Mouse (Mus musculus): ENCODE measurements around the gene Zfhx3. TPM values are rescaled to one million over a fixed set of nuclear protein-coding genes. Genes with fewer than 3 reads are reported as not detected.

The Zfhx3 gene
- polyA plus RNA-seq, 1 experiment from 2014 or later: 22.0 TPM

- WGBS: 93% methylated on average over 3 of the region's 3 CpGs
- Histone ChIP-seq H3K9me3 (no peaks in the 10 kb centered on the region), H3K27ac (no peak overlapping the region), H3K27me3 (ENCODE audit: insufficient read depth, poor library complexity, severe bottlenecking) (no peaks in the 10 kb centered on the region), H3K4me3 (no peak overlapping the region), H3K36me3 (no peaks in the 10 kb centered on the region), H3K4me1 (replicated peaks) (peaks cover 22% of the 10 kb centered on the region)
- DNase-seq (ENCODE audit: low spot score): no peak
Measured at GRCm38 (mm10) chr8:108470269-108470668, 527.8 kb downstream of the Zfhx3 start.

GRCm38 (mm10) chr8:108474556-108474955, 532.1 kb downstream of the Zfhx3 start:
- Histone ChIP-seq H3K4me3 (no peak overlapping the region), H3K4me1 (replicated peaks) (no peaks in the 10 kb centered on the region; the same call in 1 of the 2 replicates), H3K9me3 (no peaks in the 10 kb centered on the region), H3K27me3 (ENCODE audit: insufficient read depth, poor library complexity, severe bottlenecking) (no peaks in the 10 kb centered on the region), H3K27ac (no peak overlapping the region), H3K36me3 (no peaks in the 10 kb centered on the region)
- WGBS: 87% methylated on average over 10 of the region's 10 CpGs
- no peak for DNase-seq (ENCODE audit: low spot score)

GRCm38 (mm10) chr8:108478131-108478530, 535.7 kb downstream of the Zfhx3 start:
- no peak for DNase-seq (ENCODE audit: low spot score)
- Histone ChIP-seq H3K27ac (no peak overlapping the region), H3K4me3 (no peak overlapping the region), H3K27me3 (ENCODE audit: insufficient read depth, poor library complexity, severe bottlenecking) (no peaks in the 10 kb centered on the region; the same call in 1 of the 2 replicates), H3K36me3 (no peaks in the 10 kb centered on the region), H3K4me1 (replicated peaks) (peaks cover 23% of the 10 kb centered on the region), H3K9me3 (no peaks in the 10 kb centered on the region)
- 93% methylated on average over 8 of the region's 8 CpGs for WGBS

GRCm38 (mm10) chr8:108480141-108480540, 537.7 kb downstream of the Zfhx3 start:
- H3K4me1 ChIP-seq (replicated peaks): peaks cover 35% of the 10 kb centered on the region
- 80% methylated on average over 12 of the region's 12 CpGs for WGBS

GRCm38 (mm10) chr8:108481167-108481815, 538.8 kb downstream of the Zfhx3 start:
- Histone ChIP-seq H3K4me3 (no peak overlapping the region), H3K4me1 (replicated peaks) (peaks cover 36% of the 10 kb centered on the region), H3K9me3 (no peaks in the 10 kb centered on the region), H3K27ac (peak overlapping the region; percentile 89), H3K27me3 (ENCODE audit: insufficient read depth, poor library complexity, severe bottlenecking) (no peaks in the 10 kb centered on the region; the same call in 1 of the 2 replicates), H3K36me3 (no peaks in the 10 kb centered on the region)
- DNase-seq (ENCODE audit: low spot score): peak; percentile 77
- 43% methylated on average over 11 of the region's 11 CpGs for WGBS

More at GRCm38 (mm10) chr8:108480141-108480540, 537.7 kb downstream of the Zfhx3 start:
- DNase-seq (ENCODE audit: low spot score): no peak
- Histone ChIP-seq H3K36me3 (no peaks in the 10 kb centered on the region), H3K27ac (peak overlapping the region; percentile 35; the same call in 1 of the 2 replicates), H3K9me3 (no peaks in the 10 kb centered on the region), H3K27me3 (ENCODE audit: insufficient read depth, poor library complexity, severe bottlenecking) (no peaks in the 10 kb centered on the region; the same call in 1 of the 2 replicates), H3K4me3 (no peak overlapping the region)

GRCm38 (mm10) chr8:108496101-108496500, 553.7 kb downstream of the Zfhx3 start:
- H3K4me1 ChIP-seq (replicated peaks): peaks cover 6% of the 10 kb centered on the region; the same call in 1 of the 2 replicates
- H3K27me3 ChIP-seq (ENCODE audit: insufficient read depth, poor library complexity, severe bottlenecking): peaks cover 10% of the 10 kb centered on the region; the same call in 1 of the 2 replicates
- WGBS: 86% methylated on average over 12 of the region's 12 CpGs

GRCm38 (mm10) chr8:108506779-108507178, 564.3 kb downstream of the Zfhx3 start:
- Histone ChIP-seq H3K4me3 (no peak overlapping the region), H3K9me3 (no peaks in the 10 kb centered on the region), H3K4me1 (replicated peaks) (peaks cover 16% of the 10 kb centered on the region), H3K27me3 (ENCODE audit: insufficient read depth, poor library complexity, severe bottlenecking) (peaks cover 68% of the 10 kb centered on the region), H3K27ac (no peak overlapping the region), H3K36me3 (no peaks in the 10 kb centered on the region)
- DNase-seq (ENCODE audit: low spot score): no peak
- 92% methylated on average over 3 of the region's 3 CpGs for WGBS

More at GRCm38 (mm10) chr8:108496101-108496500, 553.7 kb downstream of the Zfhx3 start:
- Histone ChIP-seq H3K4me3 (no peak overlapping the region), H3K36me3 (no peaks in the 10 kb centered on the region), H3K27ac (no peak overlapping the region), H3K9me3 (no peaks in the 10 kb centered on the region)
- DNase-seq (ENCODE audit: low spot score): no peak

- Histone ChIP-seq H3K36me3 (no peaks in the 10 kb centered on the region), H3K27me3 (ENCODE audit: insufficient read depth, poor library complexity, severe bottlenecking) (peaks cover 78% of the 10 kb centered on the region), H3K4me3 (no peak overlapping the region), H3K27ac (no peak overlapping the region), H3K4me1 (replicated peaks) (peaks cover 16% of the 10 kb centered on the region), H3K9me3 (no peaks in the 10 kb centered on the region)
- 87% methylated on average over 3 of the region's 3 CpGs for WGBS
- no peak for DNase-seq (ENCODE audit: low spot score)
Measured at GRCm38 (mm10) chr8:108507769-108508168, 565.3 kb downstream of the Zfhx3 start.

GRCm38 (mm10) chr8:108510641-108511325, 568.3 kb downstream of the Zfhx3 start:
- Histone ChIP-seq H3K36me3 (no peaks in the 10 kb centered on the region), H3K4me1 (replicated peaks) (peaks cover 16% of the 10 kb centered on the region), H3K27me3 (ENCODE audit: insufficient read depth, poor library complexity, severe bottlenecking) (peaks cover 82% of the 10 kb centered on the region), H3K9me3 (no peaks in the 10 kb centered on the region), H3K27ac (peak overlapping the region; percentile 75), H3K4me3 (no peak overlapping the region)
- DNase-seq (ENCODE audit: low spot score): peak; percentile 60
- 25% methylated on average over 14 of the region's 14 CpGs for WGBS

- no peaks in the 10 kb centered on the region for H3K4me1 ChIP-seq (replicated peaks)
- 87% methylated on average over 7 of the region's 7 CpGs for WGBS
- H3K9me3 ChIP-seq: no peaks in the 10 kb centered on the region
- peaks cover 30% of the 10 kb centered on the region for H3K27me3 ChIP-seq (ENCODE audit: insufficient read depth, poor library complexity, severe bottlenecking)
- H3K4me3 ChIP-seq: no peak overlapping the region
- no peak for DNase-seq (ENCODE audit: low spot score)
- H3K36me3 ChIP-seq: no peaks in the 10 kb centered on the region
- no peak overlapping the region for H3K27ac ChIP-seq
Measured at GRCm38 (mm10) chr8:108518116-108518515, 575.7 kb downstream of the Zfhx3 start.

GRCm38 (mm10) chr8:108522050-108522449, 579.6 kb downstream of the Zfhx3 start:
- Histone ChIP-seq H3K4me3 (no peak overlapping the region), H3K27me3 (ENCODE audit: insufficient read depth, poor library complexity, severe bottlenecking) (peaks cover 11% of the 10 kb centered on the region), H3K9me3 (no peaks in the 10 kb centered on the region), H3K4me1 (replicated peaks) (no peaks in the 10 kb centered on the region), H3K36me3 (no peaks in the 10 kb centered on the region), H3K27ac (no peak overlapping the region)
- 91% methylated on average over 4 of the region's 4 CpGs for WGBS
- no peak for DNase-seq (ENCODE audit: low spot score)

- Histone ChIP-seq H3K36me3 (no peaks in the 10 kb centered on the region), H3K27ac (no peak overlapping the region), H3K4me3 (no peak overlapping the region), H3K4me1 (replicated peaks) (no peaks in the 10 kb centered on the region), H3K27me3 (ENCODE audit: insufficient read depth, poor library complexity, severe bottlenecking) (no peaks in the 10 kb centered on the region), H3K9me3 (no peaks in the 10 kb centered on the region)
- WGBS: 93% methylated on average over 7 of the region's 7 CpGs
- DNase-seq (ENCODE audit: low spot score): no peak
Measured at GRCm38 (mm10) chr8:108529421-108529820, 587.0 kb downstream of the Zfhx3 start.

All from hindbrain, embryonic 10.5 days (tissue).